In genomic region chr11:89896854-89897253, GRCm38 (mm10) we compare ENCODE assay signal across 27 mouse cellular contexts.
A peak's percentile ranks its signal among the peaks of the same experiment; 100 is the strongest.
DNase-seq lines count a peak whose midpoint lies in the region; ATAC-seq and TF ChIP-seq lines count a peak whose summit lies in the region.
"Had no signal": no experiment of that assay in that cellular context is flagged by ENCODE, and none has a peak within 500 bp of the region (broad histone marks: within the 10 kb centered on the region; RNA-seq: fewer than 3 reads in every experiment).

No protein-coding gene starts in this region.

- intact Hi-C loops in heart, postnatal 14 days (cut with DNase I) = no loop called here

- DNase-seq in forebrain, embryonic 14.5 days (ENCODE audit: low spot score) = peak; percentile 55
- DNase-seq in forebrain, postnatal 0 days = peak; percentile 63
- DNase-seq in forebrain, embryonic 11.5 days (ENCODE audit: low spot score) = no peak
- DNase-seq in Muller cell, postnatal 12 days (ENCODE audit: inconsistent ontology term) = peak; percentile 33
- no peak for DNase-seq in heart, postnatal 14 days
- DNase-seq: adrenal gland, postnatal 10 days; adrenal gland, postnatal 36 days; cerebellum, adult 11-12 months; cerebellum, adult 8-10 months; cerebellum, postnatal 10 days; cerebellum, postnatal 36 days; embryo, embryonic 11 days; gastrocnemius, adult 2 months; gastrocnemius, postnatal 14 days; heart, adult 11 months; heart, postnatal 36 days; kidney, adult 11 months had no signal

- no peaks in the 10 kb centered on the region for H3K9me3 ChIP-seq in forebrain, embryonic 14.5 days (replicated peaks; ENCODE audit: control insufficient read depth, low read length)
- no peaks in the 10 kb centered on the region for H3K9me3 ChIP-seq in forebrain, embryonic 12.5 days
- no peaks in the 10 kb centered on the region for H3K9me3 ChIP-seq in forebrain, postnatal 0 days (ENCODE audit: low read length)
- no peaks in the 10 kb centered on the region for H3K9me3 ChIP-seq in forebrain, embryonic 11.5 days (ENCODE audit: control insufficient read depth, low read length)
- H3K9me3 ChIP-seq: embryonic facial prominence, embryonic 10.5 days; embryonic facial prominence, embryonic 13.5 days; hindbrain, embryonic 10.5 days; hindbrain, embryonic 13.5 days; intestine, embryonic 15.5 days had no signal

- peak; percentile 34; the same call in 1 of the 2 replicates for ATAC-seq in forebrain, embryonic 14.5 days
- ATAC-seq in forebrain, embryonic 12.5 days (ENCODE audit: low FRiP score) = no peak
- ATAC-seq in forebrain, postnatal 0 days = peak; percentile 73
- no peak for ATAC-seq in forebrain, embryonic 11.5 days (replicated peaks; ENCODE audit: low FRiP score)
- ATAC-seq: hindbrain, embryonic 16.5 days; intestine, embryonic 15.5 days; Patski had no signal

- no peak overlapping the region for H3K27ac ChIP-seq in forebrain, embryonic 14.5 days (ENCODE audit: low read depth, low read length)
- no peak overlapping the region for H3K27ac ChIP-seq in forebrain, embryonic 12.5 days
- no peak overlapping the region for H3K27ac ChIP-seq in forebrain, postnatal 0 days (ENCODE audit: low read depth, low read length)
- no peak overlapping the region for H3K27ac ChIP-seq in forebrain, embryonic 11.5 days (ENCODE audit: low read depth, low read length)
- H3K27ac ChIP-seq: embryonic facial prominence, embryonic 10.5 days; embryonic facial prominence, embryonic 13.5 days; gastrocnemius, adult 2 months; hindbrain, embryonic 10.5 days; hindbrain, embryonic 13.5 days; intestine, embryonic 15.5 days had no signal

- H3K9ac ChIP-seq in forebrain, embryonic 14.5 days (ENCODE audit: low read length) = no peak overlapping the region
- H3K9ac ChIP-seq in forebrain, embryonic 12.5 days = no peak overlapping the region
- H3K9ac ChIP-seq in forebrain, postnatal 0 days = no peak overlapping the region
- H3K9ac ChIP-seq in forebrain, embryonic 11.5 days (ENCODE audit: low read length) = no peak overlapping the region
- H3K9ac ChIP-seq: embryonic facial prominence, embryonic 13.5 days; hindbrain, embryonic 13.5 days; intestine, embryonic 15.5 days had no signal

- peaks cover 11% of the 10 kb centered on the region; the same call in 1 of the 2 replicates for H3K4me1 ChIP-seq in forebrain, embryonic 14.5 days (ENCODE audit: control insufficient read depth, insufficient read depth, low read length)
- H3K4me1 ChIP-seq in forebrain, embryonic 12.5 days = peaks cover 11% of the 10 kb centered on the region; the same call in 1 of the 2 replicates
- 0 out of 2 replicates have a peak, but pooled peaks cover 4% of the 10 kb centered on the region for H3K4me1 ChIP-seq in forebrain, postnatal 0 days (ENCODE audit: insufficient read depth)
- no peaks in the 10 kb centered on the region for H3K4me1 ChIP-seq in forebrain, embryonic 11.5 days (replicated peaks; ENCODE audit: control insufficient read depth, insufficient read depth, low read length)
- H3K4me1 ChIP-seq: embryonic facial prominence, embryonic 10.5 days; embryonic facial prominence, embryonic 13.5 days; hindbrain, embryonic 10.5 days; intestine, embryonic 15.5 days had no signal

- H3K27me3 ChIP-seq in forebrain, embryonic 14.5 days (replicated peaks; ENCODE audit: control insufficient read depth, insufficient read depth, low read length) = no peaks in the 10 kb centered on the region
- H3K27me3 ChIP-seq in forebrain, embryonic 12.5 days = no peaks in the 10 kb centered on the region
- no peaks in the 10 kb centered on the region for H3K27me3 ChIP-seq in forebrain, postnatal 0 days (ENCODE audit: insufficient read depth, low read length)
- no peaks in the 10 kb centered on the region for H3K27me3 ChIP-seq in forebrain, embryonic 11.5 days (ENCODE audit: control insufficient read depth, insufficient read depth, low read length)
- H3K27me3 ChIP-seq: embryonic facial prominence, embryonic 13.5 days; hindbrain, embryonic 13.5 days; intestine, embryonic 15.5 days had no signal

- no peak overlapping the region for H3K4me2 ChIP-seq in forebrain, embryonic 14.5 days (ENCODE audit: low read length)
- H3K4me2 ChIP-seq in forebrain, embryonic 12.5 days = no peak overlapping the region
- no peak overlapping the region for H3K4me2 ChIP-seq in forebrain, postnatal 0 days (ENCODE audit: low read depth)
- no peak overlapping the region for H3K4me2 ChIP-seq in forebrain, embryonic 11.5 days (ENCODE audit: low read depth, low read length, severe bottlenecking)
- H3K4me2 ChIP-seq: embryonic facial prominence, embryonic 13.5 days; heart, embryonic 11.5 days; hindbrain, embryonic 13.5 days; intestine, embryonic 15.5 days had no signal

- TF ChIP-seq CTCF in forebrain, postnatal 0 days (IDR thresholded peaks at IDR 0.05; ENCODE audit: low read depth) = no peak

- H3K4me3 ChIP-seq in forebrain, embryonic 14.5 days (ENCODE audit: low read depth, low read length) = no peak overlapping the region
- H3K4me3 ChIP-seq in forebrain, embryonic 12.5 days (replicated peaks) = no peak overlapping the region
- no peak overlapping the region for H3K4me3 ChIP-seq in forebrain, postnatal 0 days (ENCODE audit: low read depth, low read length)
- H3K4me3 ChIP-seq in forebrain, embryonic 11.5 days (ENCODE audit: low read depth, low read length) = no peak overlapping the region
- H3K4me3 ChIP-seq: embryonic facial prominence, embryonic 10.5 days; embryonic facial prominence, embryonic 13.5 days; erythroblast, embryonic 14.5 days; gastrocnemius, adult 2 months; hindbrain, embryonic 10.5 days; hindbrain, embryonic 13.5 days; intestine, embryonic 15.5 days had no signal

- WGBS in forebrain, embryonic 14.5 days = 44% methylated on average over 3 of the region's 3 CpGs
- WGBS in forebrain, embryonic 12.5 days = 70% methylated on average over 3 of the region's 3 CpGs
- 39% methylated on average over 3 of the region's 3 CpGs for WGBS in forebrain, postnatal 0 days
- WGBS in forebrain, embryonic 11.5 days = 78% methylated on average over 3 of the region's 3 CpGs

- no peaks in the 10 kb centered on the region for H3K36me3 ChIP-seq in forebrain, embryonic 14.5 days (ENCODE audit: control insufficient read depth, insufficient read depth, low read length)
- H3K36me3 ChIP-seq in forebrain, embryonic 12.5 days (replicated peaks) = no peaks in the 10 kb centered on the region
- no peaks in the 10 kb centered on the region for H3K36me3 ChIP-seq in forebrain, postnatal 0 days (ENCODE audit: insufficient read depth)
- H3K36me3 ChIP-seq in forebrain, embryonic 11.5 days (ENCODE audit: control insufficient read depth, insufficient read depth, low read length) = no peaks in the 10 kb centered on the region
- H3K36me3 ChIP-seq: embryonic facial prominence, embryonic 10.5 days; embryonic facial prominence, embryonic 13.5 days; hindbrain, embryonic 10.5 days; hindbrain, embryonic 13.5 days; intestine, embryonic 15.5 days had no signal

Comparison
In these comparisons a context has a peak if more than half of its experiments do, and no peak if none do; other contexts are left out.
1. ATAC-seq: peak in forebrain, embryonic 14.5 days (single experiment) and forebrain, postnatal 0 days (single experiment); none in forebrain, embryonic 12.5 days (single experiment) and forebrain, embryonic 11.5 days (single experiment).
2. DNase-seq: peak in forebrain, embryonic 14.5 days (single experiment), forebrain, postnatal 0 days (single experiment) and Muller cell, postnatal 12 days (single experiment); none in forebrain, embryonic 11.5 days (single experiment) and heart, postnatal 14 days (0 of 2).